Mouse (Mus musculus) mouse embryonic stem cell (cell line): Measurements from ENCODE around the gene Shisal1.

Source experiments
- in situ Hi-C, 2 experiments: fragments of 300-500 bp; cut with MboI; formaldehyde crosslinking; loops; 1 replicate in 1 of 2; 3 replicates in 1 of 2; pipeline ENCODE4 v1.14.3; 2019 to 2020; ENCODE audit warnings: low sequenced_read_pairs in 2 of 2, low pct_unique_long_range_greater_than_20kb in 1 of 2, mixed read lengths in 1 of 2; ENCODE audit not compliant: unreplicated experiment in 1 of 2

Shisal1 gene

DNA sequence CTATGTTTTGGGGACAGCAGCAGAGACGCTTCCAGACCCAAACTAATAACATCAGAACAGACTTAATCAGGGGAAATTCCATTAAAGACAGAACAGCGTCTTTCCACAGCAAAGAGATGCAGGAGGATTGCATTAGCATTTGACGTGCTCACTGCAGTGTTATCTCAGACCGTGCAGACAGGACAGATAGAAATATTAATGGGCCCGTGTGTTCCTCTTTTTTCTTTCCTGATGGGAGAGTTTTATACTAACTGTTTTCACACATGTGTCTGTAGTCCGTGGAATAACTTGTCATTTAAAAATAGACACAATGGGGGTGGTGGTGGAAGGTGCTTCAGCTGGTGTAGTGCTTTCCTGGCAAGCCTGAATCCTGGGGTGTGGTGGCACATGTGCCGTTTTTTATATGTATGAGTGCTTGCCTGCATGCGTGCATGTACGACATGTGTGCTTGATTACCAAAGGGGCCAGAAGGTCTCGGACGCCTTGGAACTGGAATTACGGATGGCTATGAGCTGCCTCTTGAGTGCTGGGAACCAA lies 110.5 kb downstream of the Shisal1 start:
- in situ Hi-C loops = no loop called here

DNA sequence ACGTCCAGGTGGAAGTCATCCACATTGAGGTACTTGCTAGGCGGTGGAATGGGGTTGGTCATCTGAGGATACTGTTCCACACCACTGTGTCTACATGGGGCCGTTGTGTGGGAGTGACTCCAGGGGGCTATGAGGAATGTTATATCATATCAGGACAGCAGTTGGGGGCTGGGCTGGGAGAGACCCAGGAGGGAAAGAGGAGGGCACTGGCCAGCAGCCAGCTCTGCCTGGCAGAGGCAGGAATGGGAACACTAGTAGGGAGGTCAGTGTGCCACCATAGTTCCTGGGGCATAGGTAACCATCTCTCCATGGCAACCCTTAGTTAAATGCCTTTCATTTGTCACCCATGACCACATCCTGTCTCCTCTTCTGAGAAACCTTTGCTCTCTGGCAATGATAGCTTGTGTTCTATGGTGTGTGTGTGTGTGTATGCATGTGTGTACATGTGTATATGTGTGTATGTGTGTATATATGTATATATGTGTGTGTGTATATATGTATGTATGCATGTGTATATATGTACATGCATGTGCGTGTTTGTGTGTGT lies 115.8 kb downstream of the Shisal1 start:
- in situ Hi-C loops = no loop called here

DNA sequence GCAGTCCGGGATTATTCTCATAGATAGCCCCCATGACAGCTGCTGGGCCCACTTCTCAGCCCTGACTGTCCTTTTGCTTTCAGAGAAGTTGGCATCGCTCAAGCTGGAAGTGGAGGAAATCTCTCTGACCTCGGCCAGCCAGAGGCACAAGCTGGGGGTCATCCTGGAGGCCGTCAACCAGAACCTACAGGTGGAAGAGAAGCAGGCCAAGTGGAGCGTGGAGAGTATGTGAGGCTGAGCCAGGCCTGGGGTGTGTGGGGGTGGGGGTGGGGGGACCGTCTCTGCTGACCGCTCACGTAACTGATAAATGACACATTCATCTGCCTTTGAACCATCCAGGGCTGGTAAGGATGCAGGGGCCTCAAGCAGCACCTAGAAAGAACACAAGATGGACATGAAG lies 117.0 kb downstream of the Shisal1 start:
- in situ Hi-C loops = no loop called here
